Mouse (Mus musculus) neural tube, embryonic 13.5 days (tissue): ENCODE results near the gene Adam12. TPM values are rescaled to one million over a fixed set of nuclear protein-coding genes. Genes with fewer than 3 reads are reported as not detected.

Experiments used
- ATAC-seq: fragments of 200-750 bp; cut with Nextera tagmentation; 2 replicates; pipeline ENCODE4 v1.8.0; 2017; ENCODE audit warnings: low read depth, mild to moderate bottlenecking, moderate TSS enrichment, moderate library complexity
- H3K27ac ChIP-seq: fragments of 300-500 bp; sonication (generic); replicated peaks from 2 replicates; pipeline ENCODE4 v1.5.1; 2015; ENCODE audit warnings: moderate library complexity, mild to moderate bottlenecking, inconsistent platforms
- H3K27me3 ChIP-seq: fragments of 300-500 bp; sonication (generic); 2 replicates; pipeline ENCODE4 v1.6.1; 2015; ENCODE audit warnings: mild to moderate bottlenecking, inconsistent platforms
- H3K36me3 ChIP-seq: fragments of 300-500 bp; sonication (generic); 2 replicates; pipeline ENCODE4 v1.6.1; 2015; ENCODE audit warnings: mild to moderate bottlenecking, inconsistent platforms
- H3K4me1 ChIP-seq: fragments of 300-500 bp; sonication (generic); replicated peaks from 2 replicates; pipeline ENCODE4 v1.6.1; 2015; ENCODE audit warnings: inconsistent platforms
- H3K4me2 ChIP-seq: fragments of 300-500 bp; sonication (generic); 2 replicates; pipeline ENCODE4 v1.6.1; 2015; ENCODE audit warnings: inconsistent platforms, mild to moderate bottlenecking, moderate library complexity
- H3K4me3 ChIP-seq: fragments of 300-500 bp; sonication (generic); 2 replicates; pipeline ENCODE4 v1.5.1; 2015; ENCODE audit warnings: mild to moderate bottlenecking, inconsistent platforms
- H3K9ac ChIP-seq: fragments of 300-500 bp; sonication (generic); 2 replicates; pipeline ENCODE4 v1.6.1; 2015; ENCODE audit warnings: moderate library complexity, mild to moderate bottlenecking, inconsistent platforms
- H3K9me3 ChIP-seq: fragments of 300-500 bp; sonication (generic); 2 replicates; pipeline ENCODE4 v1.6.1; 2016; ENCODE audit warnings: inconsistent platforms
- WGBS: fragments of 180-500 bp; shearing (Covaris S2); methylation state at CpG from one replicate; pipeline ENCODE4 v1.1.7; 2015; 5-methylcytosine and 5-hydroxymethylcytosine counted together
- polyA plus RNA-seq: library from polyadenylated mRNA; unstranded; fragments of >200 nt; fragmentation: Nextera tagmentation; extraction: Ambion mirVana; gene quantifications from 2 replicates; pipeline ENCODE4 v1.2.1, GENCODE M21; 2015

Adam12 gene
- polyA plus RNA-seq, 1 experiment from 2014 or later = 2.4 TPM

- H3K4me1 ChIP-seq = peaks cover 7% of the 10 kb centered on the region; the same call in 1 of the 2 replicates
- 94% methylated on average over 3 of the region's 3 CpGs for WGBS
- no peak overlapping the region for H3K9ac ChIP-seq
- no peaks in the 10 kb centered on the region for H3K9me3 ChIP-seq
- no peaks in the 10 kb centered on the region for H3K27me3 ChIP-seq
- no peak overlapping the region for H3K27ac ChIP-seq
- no peak for ATAC-seq
- no peaks in the 10 kb centered on the region for H3K36me3 ChIP-seq
- H3K4me3 ChIP-seq = no peak overlapping the region
- no peak overlapping the region for H3K4me2 ChIP-seq
Observed at GRCm38 (mm10) chr7:133937473-133937872, 294.5 kb downstream of the Adam12 start.

- Histone ChIP-seq H3K9ac (no peak overlapping the region), H3K4me2 (no peak overlapping the region), H3K27ac (no peak overlapping the region), H3K4me3 (no peak overlapping the region), H3K4me1 (peaks cover 7% of the 10 kb centered on the region; the same call in 1 of the 2 replicates), H3K36me3 (no peaks in the 10 kb centered on the region), H3K27me3 (no peaks in the 10 kb centered on the region), H3K9me3 (no peaks in the 10 kb centered on the region)
- 52% methylated on average over 4 of the region's 4 CpGs for WGBS
- no peak for ATAC-seq
Observed at GRCm38 (mm10) chr7:133936377-133936776, 295.6 kb downstream of the Adam12 start.

- H3K9me3 ChIP-seq = no peaks in the 10 kb centered on the region
- no peak for ATAC-seq
- H3K36me3 ChIP-seq = no peaks in the 10 kb centered on the region
- H3K9ac ChIP-seq = no peak overlapping the region
- H3K27ac ChIP-seq = no peak overlapping the region
- no peak overlapping the region for H3K4me2 ChIP-seq
- H3K4me3 ChIP-seq = no peak overlapping the region
- H3K27me3 ChIP-seq = no peaks in the 10 kb centered on the region
- 67% methylated on average over 6 of the region's 6 CpGs for WGBS
- peaks cover 11% of the 10 kb centered on the region for H3K4me1 ChIP-seq
Observed at GRCm38 (mm10) chr7:133933378-133933777, 298.6 kb downstream of the Adam12 start.

GRCm38 (mm10) chr7:133931481-133931880 lies 300.5 kb downstream of the Adam12 start:
- peaks cover 14% of the 10 kb centered on the region for H3K4me1 ChIP-seq
- no peak overlapping the region for H3K9ac ChIP-seq
- H3K27me3 ChIP-seq = no peaks in the 10 kb centered on the region
- no peak overlapping the region for H3K4me3 ChIP-seq
- WGBS = 91% methylated on average over 11 of the region's 11 CpGs
- H3K27ac ChIP-seq = no peak overlapping the region
- H3K36me3 ChIP-seq = no peaks in the 10 kb centered on the region
- H3K9me3 ChIP-seq = no peaks in the 10 kb centered on the region
- no peak overlapping the region for H3K4me2 ChIP-seq
- ATAC-seq = no peak

GRCm38 (mm10) chr7:133928981-133929380 lies 303.0 kb downstream of the Adam12 start:
- Histone ChIP-seq H3K4me3 (no peak overlapping the region), H3K4me1 (peaks cover 6% of the 10 kb centered on the region), H3K4me2 (no peak overlapping the region), H3K27me3 (no peaks in the 10 kb centered on the region), H3K9me3 (no peaks in the 10 kb centered on the region), H3K36me3 (no peaks in the 10 kb centered on the region), H3K27ac (no peak overlapping the region), H3K9ac (no peak overlapping the region)
- WGBS = 86% methylated on average over 3 of the region's 3 CpGs
- no peak for ATAC-seq

GRCm38 (mm10) chr7:133925771-133926170 lies 306.2 kb downstream of the Adam12 start:
- no peaks in the 10 kb centered on the region for H3K27me3 ChIP-seq
- 47% methylated on average over 2 of the region's 2 CpGs for WGBS
- H3K36me3 ChIP-seq = no peaks in the 10 kb centered on the region
- ATAC-seq = no peak
- H3K4me1 ChIP-seq = peaks cover 6% of the 10 kb centered on the region
- no peak overlapping the region for H3K4me3 ChIP-seq
- H3K4me2 ChIP-seq = no peak overlapping the region
- no peaks in the 10 kb centered on the region for H3K9me3 ChIP-seq
- no peak overlapping the region for H3K27ac ChIP-seq
- H3K9ac ChIP-seq = no peak overlapping the region

GRCm38 (mm10) chr7:133923994-133924393 lies 308.0 kb downstream of the Adam12 start:
- no peak overlapping the region for H3K27ac ChIP-seq
- 77% methylated on average over 6 of the region's 6 CpGs for WGBS
- H3K9ac ChIP-seq = no peak overlapping the region
- no peaks in the 10 kb centered on the region for H3K36me3 ChIP-seq
- H3K4me1 ChIP-seq = peaks cover 6% of the 10 kb centered on the region
- no peaks in the 10 kb centered on the region for H3K9me3 ChIP-seq
- no peaks in the 10 kb centered on the region for H3K27me3 ChIP-seq
- no peak overlapping the region for H3K4me2 ChIP-seq
- no peak for ATAC-seq
- H3K4me3 ChIP-seq = no peak overlapping the region

- Histone ChIP-seq H3K4me2 (no peak overlapping the region), H3K9me3 (no peaks in the 10 kb centered on the region), H3K27ac (no peak overlapping the region), H3K27me3 (no peaks in the 10 kb centered on the region), H3K4me3 (no peak overlapping the region), H3K9ac (no peak overlapping the region), H3K36me3 (no peaks in the 10 kb centered on the region), H3K4me1 (no peaks in the 10 kb centered on the region)
- ATAC-seq = no peak
- WGBS = 85% methylated on average over 4 of the region's 4 CpGs
Observed at GRCm38 (mm10) chr7:133921291-133921690, 310.7 kb downstream of the Adam12 start.

- H3K27ac ChIP-seq = no peak overlapping the region
- no peak overlapping the region for H3K9ac ChIP-seq
- H3K36me3 ChIP-seq = no peaks in the 10 kb centered on the region
- ATAC-seq = no peak
- 86% methylated on average over 7 of the region's 7 CpGs for WGBS
- no peaks in the 10 kb centered on the region for H3K27me3 ChIP-seq
- H3K4me1 ChIP-seq = no peaks in the 10 kb centered on the region
- H3K4me3 ChIP-seq = no peak overlapping the region
- no peak overlapping the region for H3K4me2 ChIP-seq
- H3K9me3 ChIP-seq = no peaks in the 10 kb centered on the region
Observed at GRCm38 (mm10) chr7:133920724-133921123, 311.2 kb downstream of the Adam12 start.

- Histone ChIP-seq H3K36me3 (no peaks in the 10 kb centered on the region), H3K9ac (no peak overlapping the region), H3K9me3 (peaks cover 3% of the 10 kb centered on the region; the same call in 1 of the 2 replicates), H3K27me3 (no peaks in the 10 kb centered on the region), H3K4me1 (no peaks in the 10 kb centered on the region), H3K4me3 (no peak overlapping the region), H3K27ac (no peak overlapping the region), H3K4me2 (no peak overlapping the region)
- no peak for ATAC-seq
- 89% methylated on average over 5 of the region's 5 CpGs for WGBS
Observed at GRCm38 (mm10) chr7:133919918-133920317, 312.0 kb downstream of the Adam12 start.

- no peaks in the 10 kb centered on the region for H3K4me1 ChIP-seq
- 62% methylated on average over 5 of the region's 5 CpGs for WGBS
- no peak overlapping the region for H3K27ac ChIP-seq
- H3K9ac ChIP-seq = no peak overlapping the region
- no peaks in the 10 kb centered on the region for H3K27me3 ChIP-seq
- peaks cover 5% of the 10 kb centered on the region; the same call in 1 of the 2 replicates for H3K9me3 ChIP-seq
- no peak for ATAC-seq
- H3K36me3 ChIP-seq = no peaks in the 10 kb centered on the region
- no peak overlapping the region for H3K4me2 ChIP-seq
- H3K4me3 ChIP-seq = no peak overlapping the region
Observed at GRCm38 (mm10) chr7:133919306-133919705, 312.6 kb downstream of the Adam12 start.

- 91% methylated on average over 9 of the region's 9 CpGs for WGBS
- no peaks in the 10 kb centered on the region for H3K4me1 ChIP-seq
- no peak overlapping the region for H3K9ac ChIP-seq
- H3K27ac ChIP-seq = no peak overlapping the region
- H3K36me3 ChIP-seq = no peaks in the 10 kb centered on the region
- no peak overlapping the region for H3K4me3 ChIP-seq
- H3K27me3 ChIP-seq = peaks cover 11% of the 10 kb centered on the region; the same call in 1 of the 2 replicates
- no peak overlapping the region for H3K4me2 ChIP-seq
- H3K9me3 ChIP-seq = peaks cover 5% of the 10 kb centered on the region; the same call in 1 of the 2 replicates
- ATAC-seq = no peak
Observed at GRCm38 (mm10) chr7:133916230-133916629, 315.7 kb downstream of the Adam12 start.

GRCm38 (mm10) chr7:133911881-133912280 lies 320.1 kb downstream of the Adam12 start:
- no peak overlapping the region for H3K4me2 ChIP-seq
- peaks cover 5% of the 10 kb centered on the region; the same call in 1 of the 2 replicates for H3K9me3 ChIP-seq
- peaks cover 11% of the 10 kb centered on the region; the same call in 1 of the 2 replicates for H3K27me3 ChIP-seq
- H3K27ac ChIP-seq = no peak overlapping the region
- WGBS = 83% methylated on average over 3 of the region's 3 CpGs
- H3K4me1 ChIP-seq = peaks cover 6% of the 10 kb centered on the region
- no peak overlapping the region for H3K4me3 ChIP-seq
- no peak for ATAC-seq
- no peaks in the 10 kb centered on the region for H3K36me3 ChIP-seq
- no peak overlapping the region for H3K9ac ChIP-seq
